Mouse (Mus musculus) CH12.LX (cell line): ENCODE data around the gene Rapgef2. TPM values are rescaled to one million over a fixed set of nuclear protein-coding genes. Genes with fewer than 3 reads are reported as not detected.

Experiments
- DNase-seq: peaks from one replicate; pipeline ENCODE4 v3.0.0-alpha.2; 2013; ENCODE audit errors: extremely low read depth
- H3K27ac ChIP-seq: 2 replicates; pipeline ENCODE4 v1.5.1; 2012; ENCODE audit warnings: low read depth, mild to moderate bottlenecking, control low read depth, moderate library complexity; ENCODE audit not compliant: insufficient read depth
- H3K27me3 ChIP-seq: replicated peaks from 2 replicates; pipeline ENCODE3; 2012; ENCODE audit warnings: inconsistent platforms
- H3K36me3 ChIP-seq, 2 experiments: replicated peaks in 1 of 2; 2 replicates each; pipeline versions ENCODE3 to v1.6.1; 2012; ENCODE audit warnings: inconsistent platforms in 1 of 2, low read length in 1 of 2, mild to moderate bottlenecking in 1 of 2, mixed read lengths in 1 of 2, moderate library complexity in 1 of 2; ENCODE audit not compliant: control insufficient read depth in 1 of 2, insufficient read depth in 1 of 2
- H3K4me1 ChIP-seq, 2 experiments: 2 replicates each; pipeline ENCODE4 v1.6.1; 2012; ENCODE audit warnings: inconsistent platforms in 1 of 2, moderate library complexity in 1 of 2; ENCODE audit not compliant: insufficient read depth in 2 of 2, control insufficient read depth in 1 of 2
- H3K4me2 ChIP-seq: 2 replicates; pipeline ENCODE4 v1.6.1; 2012; ENCODE audit warnings: low read depth, mild to moderate bottlenecking, control low read depth; ENCODE audit not compliant: poor library complexity, insufficient read depth, severe bottlenecking
- H3K4me3 ChIP-seq, 3 experiments: fragments of 150-350 bp in 1 of 3; sonication (generic) in 1 of 3; replicated peaks in 1 of 3; 2 replicates each; pipeline versions ENCODE3 to v1.5.1; 2011 to 2012; ENCODE audit warnings: low read depth in 2 of 3, low read length in 2 of 3, mild to moderate bottlenecking in 2 of 3, moderate library complexity in 2 of 3, control low read depth in 1 of 3, improper control_type of control experiment in 1 of 3, inconsistent platforms in 1 of 3, mixed read lengths in 1 of 3; ENCODE audit not compliant: poor library complexity in 1 of 3
- H3K79me2 ChIP-seq: replicated peaks from 2 replicates; pipeline ENCODE4 v1.6.1; 2012; ENCODE audit warnings: mild to moderate bottlenecking, moderate library complexity; ENCODE audit not compliant: control insufficient read depth, poor library complexity, insufficient read depth, severe bottlenecking; ENCODE audit errors: extremely low read depth
- H3K9ac ChIP-seq: 2 replicates; pipeline ENCODE4 v1.6.1; 2012; ENCODE audit warnings: low read depth, mild to moderate bottlenecking, control low read depth, moderate library complexity; ENCODE audit not compliant: insufficient read depth
- H3K9me3 ChIP-seq: replicated peaks from 2 replicates; pipeline ENCODE3; 2012; ENCODE audit warnings: low read length, inconsistent platforms, mixed read lengths
- BHLHE40 ChIP-seq: IDR thresholded peaks from 2 replicates; pipeline ENCODE4 v1.6.1; 2011; ENCODE audit warnings: mild to moderate bottlenecking, low read depth, low read length, improper control_type of control experiment
- CHD1 ChIP-seq: IDR thresholded peaks from 2 replicates; pipeline ENCODE4 v1.6.1; 2012; ENCODE audit warnings: low read depth, low read length, improper control_type of control experiment, inconsistent platforms
- CHD2 ChIP-seq: IDR thresholded peaks from 2 replicates; pipeline ENCODE4 v1.6.1; 2011; ENCODE audit warnings: low read length, improper control_type of control experiment
- E2F4 ChIP-seq: IDR thresholded peaks from 2 replicates; pipeline ENCODE4 v1.6.1; 2011; ENCODE audit warnings: low read depth, low read length, improper control_type of control experiment; ENCODE audit not compliant: insufficient replicate concordance
- ETS1 ChIP-seq: conservative IDR thresholded peaks from 2 replicates; pipeline ENCODE4 v1.6.1; 2012; ENCODE audit warnings: low read depth, mild to moderate bottlenecking, inconsistent platforms, low read length, improper control_type of control experiment, moderate library complexity
- JUN ChIP-seq: IDR thresholded peaks from 2 replicates; pipeline ENCODE4 v1.6.1; 2011; ENCODE audit warnings: low read depth, mild to moderate bottlenecking, low read length, improper control_type of control experiment, moderate library complexity; ENCODE audit not compliant: insufficient read depth
- JUND ChIP-seq: conservative IDR thresholded peaks from 2 replicates; pipeline ENCODE4 v1.6.1; 2011; ENCODE audit warnings: low read depth, low read length, improper control_type of control experiment
- KAT2A ChIP-seq: IDR thresholded peaks from 2 replicates; pipeline ENCODE4 v1.6.1; 2012; ENCODE audit warnings: low read length, improper control_type of control experiment, inconsistent platforms; ENCODE audit not compliant: insufficient replicate concordance
- MAFK ChIP-seq: IDR thresholded peaks from 2 replicates; pipeline ENCODE4 v1.6.1; 2011; ENCODE audit warnings: low read length, improper control_type of control experiment; ENCODE audit not compliant: insufficient replicate concordance
- MAX ChIP-seq: IDR thresholded peaks from 2 replicates; pipeline ENCODE4 v1.6.1; 2011; ENCODE audit warnings: low read length, improper control_type of control experiment
- MXI1 ChIP-seq: IDR thresholded peaks from 2 replicates; pipeline ENCODE4 v1.6.1; 2011; ENCODE audit warnings: mild to moderate bottlenecking, low read depth, low read length, improper control_type of control experiment
- NELFE ChIP-seq: IDR thresholded peaks from 2 replicates; pipeline ENCODE4 v1.6.1; 2011; ENCODE audit warnings: low read depth, low read length, improper control_type of control experiment
- RAD21 ChIP-seq: IDR thresholded peaks from 2 replicates; pipeline ENCODE4 v1.6.1; 2011; ENCODE audit warnings: low read depth, mild to moderate bottlenecking, low read length, improper control_type of control experiment, moderate library complexity
- RCOR1 ChIP-seq: conservative IDR thresholded peaks from 2 replicates; pipeline ENCODE4 v1.6.1; 2012; ENCODE audit warnings: low read depth, mild to moderate bottlenecking, inconsistent platforms, low read length, improper control_type of control experiment
- SIN3A ChIP-seq: IDR thresholded peaks from 2 replicates; pipeline ENCODE4 v1.6.1; 2012; ENCODE audit warnings: low read length, improper control_type of control experiment, inconsistent platforms
- SMC3 ChIP-seq: IDR thresholded peaks from 2 replicates; pipeline ENCODE4 v1.6.1; 2011; ENCODE audit warnings: low read depth, low read length, improper control_type of control experiment
- UBTF ChIP-seq: IDR thresholded peaks from 2 replicates; pipeline ENCODE4 v1.6.1; 2012; ENCODE audit warnings: low read depth, mild to moderate bottlenecking, inconsistent platforms, low read length, improper control_type of control experiment, moderate library complexity
- USF2 ChIP-seq: conservative IDR thresholded peaks from 2 replicates; pipeline ENCODE4 v1.6.1; 2011; ENCODE audit warnings: low read depth, low read length, improper control_type of control experiment
- ZMIZ1 ChIP-seq: IDR thresholded peaks from 2 replicates; pipeline ENCODE4 v1.6.1; 2012; ENCODE audit warnings: low read depth, mild to moderate bottlenecking, inconsistent platforms, low read length, improper control_type of control experiment
- dilution Hi-C: fragments of 300-500 bp; cut with MboI; formaldehyde crosslinking; loops from 2 replicates; pipeline ENCODE4 v1.14.3; 2020; ENCODE audit warnings: low sequenced_read_pairs; ENCODE audit not compliant: extremely low pct_unique_long_range_greater_than_20kb, extremely low pct_ligation_motif_present
- in situ Hi-C: fragments of 300-500 bp; cut with MboI; formaldehyde crosslinking; loops from 3 replicates; pipeline ENCODE4 v1.14.3; 2019; ENCODE audit warnings: low sequenced_read_pairs, low pct_ligation_motif_present, low pct_unique_long_range_greater_than_20kb, mixed read lengths
- polyA plus RNA-seq: library from polyadenylated mRNA; unstranded; fragments of >175 nt; gene quantifications from 2 replicates; pipeline ENCODE4 v1.2.1, GENCODE M21; 2012; ENCODE audit warnings: low read depth; ENCODE audit not compliant: insufficient read length
- total RNA-seq, 2 experiments: library from RNA; depleted of rRNA; stranded (reverse); fragments of 300-350 nt in 1 of 2; fragments of >200 nt in 1 of 2; gene quantifications; 2 replicates each; pipeline ENCODE4 v1.2.3; 2012 to 2014

Rapgef2 gene
- total and polyA plus RNA-seq, 3 experiments = 0.72 to 3.1 (median 2.6) TPM

DNA sequence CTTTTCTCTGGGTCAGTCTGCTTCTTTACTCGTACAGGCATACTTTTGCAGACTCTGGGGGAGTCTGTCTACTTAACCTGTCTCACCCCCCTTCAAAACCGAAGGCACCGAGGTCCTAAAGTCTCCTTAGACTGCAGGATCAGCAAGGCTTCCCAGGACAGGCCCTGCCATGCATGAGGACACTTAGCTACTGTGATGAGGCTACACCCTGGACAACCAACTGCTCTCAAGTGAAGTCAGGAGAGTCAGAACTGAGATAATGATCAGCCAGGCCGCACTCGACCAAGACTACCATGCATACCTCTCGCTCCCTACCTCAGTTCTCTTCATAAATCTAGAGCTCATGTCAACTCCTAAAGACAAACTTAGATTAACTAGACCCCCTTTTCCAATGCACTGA is 159.5 kb downstream of the Rapgef2 start:
- Histone ChIP-seq H3K9me3 (no peaks in the 10 kb centered on the region), H3K36me3 (peaks cover 0 to 2% of the 10 kb centered on the region in 2 experiments), H3K27me3 (no peaks in the 10 kb centered on the region), H3K4me2 (no peak overlapping the region)
- in situ Hi-C loops = no loop called here
- dilution Hi-C loops = no loop called here
- DNase-seq = no peak
- no peak for TF ChIP-seq UBTF
- TF ChIP-seq, all 38 proteins: peak for 0
- Histone ChIP-seq H3K27ac (no peak overlapping the region), H3K9ac (no peak overlapping the region), H3K4me3 (no peak overlapping the region), H3K4me1 (no peaks in the 10 kb centered on the region), H3K79me2 (no peaks in the 10 kb centered on the region)

DNA sequence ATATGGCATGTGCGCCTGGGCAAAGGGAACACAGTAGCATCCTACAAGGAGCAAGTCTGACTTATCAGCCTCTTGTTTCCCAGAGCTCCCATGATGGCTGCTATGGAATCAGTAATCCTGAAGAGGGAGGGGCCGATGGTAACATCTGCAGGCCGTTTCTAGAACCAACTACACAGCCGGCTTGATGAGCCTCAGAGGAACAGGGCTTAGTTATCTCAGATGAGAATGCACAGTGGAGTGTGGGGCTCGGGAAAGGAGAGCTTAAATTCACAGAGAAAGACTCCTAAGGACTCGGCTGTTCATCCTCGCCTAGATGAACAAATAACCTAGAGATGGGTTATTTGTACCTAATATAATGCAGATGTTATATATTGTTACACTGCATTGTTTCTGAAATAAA is 164.9 kb downstream of the Rapgef2 start:
- no peak for DNase-seq
- in situ Hi-C loops (no loop called here), dilution Hi-C loops (no loop called here)
- H3K4me2 ChIP-seq = no peak overlapping the region
- no peak overlapping the region for H3K27ac ChIP-seq
- no peaks in the 10 kb centered on the region for H3K36me3 ChIP-seq
- H3K9me3 ChIP-seq = no peaks in the 10 kb centered on the region
- no peaks in the 10 kb centered on the region for H3K4me1 ChIP-seq
- TF ChIP-seq NELFE (no peak), CHD2 (no peak), MAX (no peak), SMC3 (no peak), ETS1 (no peak), KAT2A (no peak), BHLHE40 (no peak), USF2 (no peak), JUN (no peak)
- no peaks in the 10 kb centered on the region for H3K79me2 ChIP-seq
- no peak overlapping the region for H3K9ac ChIP-seq
- no peak overlapping the region for H3K4me3 ChIP-seq
- H3K27me3 ChIP-seq = no peaks in the 10 kb centered on the region

DNA sequence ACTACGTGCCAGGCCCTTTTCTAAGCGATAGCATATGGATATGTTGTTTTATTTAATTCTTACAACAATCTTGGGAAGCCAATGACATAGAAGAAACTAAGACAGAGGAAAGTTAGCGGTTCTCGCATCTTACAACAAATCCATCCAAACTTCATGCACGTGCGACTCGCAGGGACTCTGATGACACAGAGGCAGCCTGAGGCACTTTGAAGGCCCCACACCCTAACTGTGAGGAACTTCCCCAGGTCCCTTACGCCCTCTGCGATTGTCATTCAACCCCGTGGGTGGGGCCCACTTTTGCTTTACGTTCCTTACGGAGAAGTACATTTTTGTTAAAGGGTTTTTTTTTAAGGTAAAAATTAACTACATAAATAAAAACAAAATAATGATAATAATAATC is 166.3 kb downstream of the Rapgef2 start:
- Histone ChIP-seq H3K27me3 (no peaks in the 10 kb centered on the region), H3K79me2 (no peaks in the 10 kb centered on the region), H3K27ac (no peak overlapping the region), H3K36me3 (no peaks in the 10 kb centered on the region), H3K9ac (no peak overlapping the region), H3K9me3 (no peaks in the 10 kb centered on the region), H3K4me3 (no peak overlapping the region), H3K4me1 (no peaks in the 10 kb centered on the region), H3K4me2 (no peak overlapping the region)
- dilution Hi-C loops (no loop called here), in situ Hi-C loops (no loop called here)
- no peak for TF ChIP-seq USF2
- TF ChIP-seq E2F4 = no peak
- TF ChIP-seq CHD1 = no peak
- TF ChIP-seq JUN = no peak
- TF ChIP-seq CHD2 = no peak
- no peak for TF ChIP-seq MAFK
- TF ChIP-seq RCOR1 = no peak
- TF ChIP-seq ZMIZ1 = no peak
- TF ChIP-seq MXI1 = no peak
- TF ChIP-seq RAD21 = no peak
- TF ChIP-seq BHLHE40 = no peak
- TF ChIP-seq JUND = no peak
- TF ChIP-seq SIN3A = no peak
- DNase-seq = no peak
